Mouse (Mus musculus) C2C12 (cell line): ENCODE results near the gene Wwox.

ENCODE experiments used
- CEBPB ChIP-seq: IDR thresholded peaks from one replicate; pipeline ENCODE4 v1.6.1; 2011; ENCODE audit warnings: low read depth, mild to moderate bottlenecking, control low read depth, moderate library complexity
- CTCF ChIP-seq: IDR thresholded peaks from one replicate; pipeline ENCODE4 v1.5.1; 2011; ENCODE audit not compliant: control insufficient read depth, insufficient read depth, insufficient read length
- MAX ChIP-seq: IDR thresholded peaks from one replicate; pipeline ENCODE4 v1.6.1; 2011; ENCODE audit warnings: mild to moderate bottlenecking, control low read depth
- MYOD1 ChIP-seq: IDR thresholded peaks from one replicate; pipeline ENCODE4 v1.6.1; 2011; ENCODE audit warnings: low read depth; ENCODE audit not compliant: control insufficient read depth, insufficient read length
- MYOG ChIP-seq: IDR thresholded peaks from one replicate; pipeline ENCODE4 v1.6.1; 2011; ENCODE audit not compliant: control insufficient read depth, insufficient read length; ENCODE audit errors: extremely low read depth

- TF ChIP-seq CTCF (no peak), MYOD1 (no peak), MAX (no peak), MYOG (no peak), CEBPB (no peak)
Measured at GRCm38 (mm10) chr8:114716546-114717255, 277.2 kb downstream of the Wwox start.
